Mouse (Mus musculus): ENCODE data around the gene Plgrkt. TPM values are rescaled to one million over a fixed set of nuclear protein-coding genes. Genes with fewer than 3 reads are reported as not detected.

Plgrkt gene
- polyA plus RNA-seq, 1 experiment, result 32.2 TPM

DNA sequence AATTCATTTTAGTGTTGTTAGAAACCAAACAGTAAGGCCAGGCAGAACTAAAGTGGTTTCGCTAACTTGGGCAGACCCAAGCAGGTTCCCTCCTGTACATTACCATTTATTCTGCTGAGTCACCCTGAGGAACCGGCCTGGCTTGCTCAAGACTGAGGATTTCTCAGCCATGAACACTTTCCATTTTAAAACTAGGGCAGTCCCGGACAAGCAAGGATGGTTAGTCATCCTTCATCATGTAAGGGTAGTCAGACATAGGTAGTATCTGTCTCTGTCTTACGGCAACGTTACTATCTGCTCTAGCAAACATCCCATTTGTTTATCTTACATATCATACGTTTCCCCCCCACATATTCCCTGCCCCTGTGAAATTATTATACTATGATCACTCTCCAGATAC lies 17.8 kb upstream of the Plgrkt start:
- no peak for DNase-seq (ENCODE audit: low read depth, low spot score)
- WGBS, result 71% methylated on average over 6 of the region's 6 CpGs

DNA sequence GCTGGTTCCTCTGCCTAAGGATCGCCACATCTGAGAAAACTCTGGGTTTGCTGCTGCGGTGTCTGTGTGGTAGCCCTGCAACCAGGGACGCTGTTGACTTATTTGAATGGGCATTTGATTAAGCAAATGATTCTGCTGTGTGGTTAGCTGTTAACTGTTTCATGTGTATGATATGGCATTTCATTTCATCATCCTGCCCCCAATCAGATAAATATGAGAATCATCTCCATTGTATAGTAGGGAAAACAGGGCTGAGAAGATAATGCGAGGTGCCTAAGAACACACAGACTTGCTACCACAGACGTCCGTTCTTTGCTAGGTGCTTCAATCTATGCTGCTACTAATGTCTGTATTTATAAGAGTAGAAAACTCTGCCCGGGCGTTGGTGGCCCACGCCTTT lies 17.2 kb upstream of the Plgrkt start:
- WGBS, result 88% methylated on average over 9 of the region's 9 CpGs

DNA sequence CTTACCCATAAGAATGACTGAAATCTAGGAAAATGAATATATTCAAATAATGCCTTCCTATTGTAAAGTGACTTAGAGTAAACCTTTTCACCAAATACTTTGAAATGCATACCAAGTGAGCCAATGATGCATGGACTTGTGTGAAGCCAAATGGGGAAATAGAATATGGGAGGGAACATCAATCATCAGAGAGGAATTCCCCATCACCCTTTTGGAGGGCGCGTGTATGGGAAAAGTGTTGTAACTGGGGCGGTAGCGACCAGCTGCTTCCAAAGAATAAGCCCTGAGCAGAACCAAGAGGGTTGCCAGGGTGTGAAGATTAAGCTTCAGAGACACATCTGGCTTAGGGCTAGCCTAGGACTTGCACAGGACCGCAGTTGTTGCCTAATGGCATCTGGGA lies 16.2 kb upstream of the Plgrkt start:
- 93% methylated on average over 5 of the region's 5 CpGs for WGBS
- DNase-seq (ENCODE audit: low read depth, low spot score), result no peak

More for the DNA sequence above, 17.2 kb upstream of the Plgrkt start:
- DNase-seq (ENCODE audit: low read depth, low spot score), result no peak

DNA sequence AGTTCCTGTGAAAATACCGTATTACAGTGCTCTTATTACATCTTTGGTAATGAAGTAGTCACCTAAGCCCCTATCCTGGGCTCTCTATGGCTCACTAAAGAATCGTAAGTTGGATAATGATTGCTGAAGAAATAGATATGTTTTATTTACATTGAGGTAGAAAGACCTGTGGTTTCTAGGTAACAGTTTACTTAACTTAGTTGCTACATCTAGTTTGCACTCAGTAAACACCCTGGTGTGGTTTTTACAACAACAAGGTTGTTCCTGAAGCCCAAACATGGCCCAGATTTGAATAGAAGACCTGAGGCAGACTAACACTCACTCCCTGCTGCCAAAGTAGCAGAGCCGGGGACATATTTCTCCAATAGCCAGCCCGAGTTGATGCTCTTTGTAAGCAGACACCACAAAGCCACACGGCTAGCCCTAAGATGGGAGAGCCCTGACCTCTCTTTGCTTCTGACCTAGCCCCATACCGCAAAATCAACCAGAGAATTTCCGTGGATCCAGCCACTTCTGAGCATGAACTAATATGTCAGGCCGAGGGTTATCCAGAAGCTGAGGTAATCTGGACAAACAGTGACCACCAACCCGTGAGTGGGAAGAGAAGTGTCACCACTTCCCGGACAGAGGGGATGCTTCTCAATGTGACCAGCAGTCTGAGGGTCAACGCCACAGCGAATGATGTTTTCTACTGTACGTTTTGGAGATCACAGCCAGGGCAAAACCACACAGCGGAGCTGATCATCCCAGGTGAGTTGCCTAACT lies 12.8 kb upstream of the Plgrkt start:
- DNase-seq (ENCODE audit: low read depth, low spot score), result no peak
- WGBS, result 78% methylated on average over 14 of the region's 14 CpGs

DNA sequence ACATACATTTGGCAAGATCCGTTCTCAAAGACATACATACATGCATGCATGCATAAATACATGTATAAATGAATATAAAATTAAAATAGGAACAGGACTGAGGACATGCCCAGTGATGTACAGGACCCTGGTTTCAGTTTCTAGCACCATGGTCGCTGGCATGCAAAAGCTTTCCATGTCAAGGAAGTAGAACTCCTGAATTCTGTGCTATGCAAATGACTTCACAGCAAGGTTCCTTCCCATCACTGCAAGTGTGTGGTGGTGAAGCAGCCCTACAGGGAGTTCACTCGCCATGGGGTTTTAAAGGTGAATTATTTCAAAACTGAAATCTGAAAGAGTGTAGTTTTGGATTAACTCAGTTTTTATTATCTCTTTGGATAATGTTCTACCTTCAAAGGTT lies 9.2 kb upstream of the Plgrkt start:
- DNase-seq (ENCODE audit: low read depth, low spot score), result no peak
- whole genome bisulfite sequencing, result 82% methylated on average over 3 of the region's 3 CpGs

DNA sequence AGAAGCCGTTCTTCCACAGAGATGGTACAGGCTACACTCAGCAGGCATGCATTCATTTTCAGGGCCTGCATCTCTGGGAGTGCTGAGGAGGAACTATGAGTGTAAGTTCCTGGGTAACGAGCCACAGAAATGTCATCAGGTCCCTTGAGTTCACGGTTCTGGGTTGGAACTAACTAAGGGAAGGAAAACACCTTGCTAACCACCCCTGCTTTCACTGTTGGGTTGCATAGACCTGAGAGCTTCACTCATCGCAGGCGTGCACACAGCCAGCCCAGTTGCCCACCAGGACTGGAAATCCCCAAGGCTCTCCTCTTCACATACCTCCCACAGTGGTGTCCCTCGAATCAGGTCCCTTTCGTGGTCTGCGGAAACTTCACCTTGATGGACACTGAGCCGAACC lies 7.8 kb upstream of the Plgrkt start:
- 91% methylated on average over 9 of the region's 9 CpGs for WGBS
- no peak for DNase-seq (ENCODE audit: low read depth, low spot score)

DNA sequence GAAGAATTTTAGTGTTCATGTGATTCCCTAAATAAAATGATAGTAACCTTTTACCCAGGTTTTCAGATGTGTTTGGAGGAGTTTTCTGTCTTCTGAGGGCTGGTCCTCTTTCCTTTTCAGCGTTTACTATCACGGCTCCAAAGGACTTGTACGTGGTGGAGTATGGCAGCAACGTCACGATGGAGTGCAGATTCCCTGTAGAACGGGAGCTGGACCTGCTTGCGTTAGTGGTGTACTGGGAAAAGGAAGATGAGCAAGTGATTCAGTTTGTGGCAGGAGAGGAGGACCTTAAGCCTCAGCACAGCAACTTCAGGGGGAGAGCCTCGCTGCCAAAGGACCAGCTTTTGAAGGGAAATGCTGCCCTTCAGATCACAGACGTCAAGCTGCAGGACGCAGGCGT lies 6.2 kb upstream of the Plgrkt start:
- DNase-seq (ENCODE audit: low read depth, low spot score), result no peak
- WGBS, result 62% methylated on average over 11 of the region's 11 CpGs

DNA sequence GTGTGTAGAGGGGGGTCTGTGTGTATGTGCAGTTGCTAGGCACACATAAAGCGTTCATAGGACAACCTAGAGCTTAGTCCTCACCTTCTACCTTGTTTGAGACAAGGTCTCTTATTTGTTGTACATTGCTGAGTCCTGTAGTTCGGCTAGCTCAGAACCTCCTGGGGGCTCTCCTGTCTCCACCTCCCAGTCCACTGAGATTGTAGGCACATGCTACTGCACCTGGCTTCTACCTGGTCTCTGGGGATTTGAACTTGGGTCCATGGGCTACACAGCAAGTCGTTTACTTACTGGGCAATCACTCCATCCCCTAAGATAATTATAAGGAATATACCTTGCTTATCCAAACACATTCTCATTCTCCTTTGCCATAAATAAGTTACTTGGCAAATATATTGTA lies 5.4 kb upstream of the Plgrkt start:
- 72% methylated on average over 3 of the region's 3 CpGs for WGBS
- no peak for DNase-seq (ENCODE audit: low read depth, low spot score)

DNA sequence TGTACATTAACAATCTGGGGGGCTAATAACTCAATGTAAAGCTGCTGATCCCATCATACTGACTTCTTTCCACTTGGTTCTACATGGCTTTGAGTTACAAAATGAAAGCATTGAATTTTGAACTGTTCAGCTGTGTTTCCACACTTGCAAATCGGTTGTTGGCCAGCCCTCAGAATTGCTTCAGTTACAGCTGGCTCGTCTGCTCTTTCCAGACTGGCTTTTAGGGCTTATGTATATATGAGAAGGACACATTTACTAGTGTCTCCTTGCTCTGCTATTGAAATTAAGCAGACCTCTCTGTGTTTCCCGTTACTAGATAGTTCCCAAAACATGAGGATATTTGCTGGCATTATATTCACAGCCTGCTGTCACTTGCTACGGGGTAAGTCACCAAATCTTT lies 4.9 kb upstream of the Plgrkt start:
- WGBS, result 22% methylated on average over 4 of the region's 4 CpGs

DNA sequence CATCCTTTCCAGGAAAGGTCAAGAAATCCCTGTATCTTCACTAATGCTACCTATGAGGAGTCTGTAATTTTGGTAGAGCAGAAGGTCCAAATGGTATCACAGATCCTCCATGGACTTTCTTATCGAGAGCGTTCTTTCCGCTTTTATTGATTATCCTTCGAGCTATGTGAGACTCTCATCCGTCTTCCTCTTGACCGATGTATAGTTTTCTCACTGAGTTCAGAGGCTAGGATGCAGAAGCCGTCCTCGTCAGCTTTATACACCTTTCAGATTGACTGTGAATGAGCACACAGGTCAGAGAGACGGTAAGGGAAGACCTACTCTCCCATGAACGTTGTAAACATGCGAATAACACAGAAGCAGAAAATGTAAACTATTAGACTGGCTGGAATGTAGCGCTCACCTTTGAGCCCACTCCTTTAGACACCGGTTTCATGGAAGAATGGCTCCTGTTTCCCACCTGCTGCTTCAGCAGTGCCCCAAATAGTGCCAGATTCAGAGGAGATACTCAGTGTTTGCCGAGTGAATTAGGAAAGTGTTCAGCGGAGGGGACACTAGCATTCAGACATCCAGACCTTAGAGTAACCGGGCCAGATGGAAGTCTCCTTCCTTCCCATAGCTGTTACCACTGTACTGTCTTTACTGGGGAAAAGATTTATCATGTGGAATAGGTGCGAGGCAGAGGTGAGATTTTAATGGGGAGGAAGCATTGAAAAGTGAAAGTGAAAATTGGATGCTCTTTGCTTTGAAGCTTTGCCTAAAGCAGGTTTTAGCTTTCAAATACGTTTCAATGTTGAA lies 4.3 kb upstream of the Plgrkt start:
- no peak for DNase-seq (ENCODE audit: low read depth, low spot score)
- WGBS, result 60% methylated on average over 18 of the region's 18 CpGs

More for the DNA sequence above, 4.9 kb upstream of the Plgrkt start:
- DNase-seq (ENCODE audit: low read depth, low spot score), result no peak

DNA sequence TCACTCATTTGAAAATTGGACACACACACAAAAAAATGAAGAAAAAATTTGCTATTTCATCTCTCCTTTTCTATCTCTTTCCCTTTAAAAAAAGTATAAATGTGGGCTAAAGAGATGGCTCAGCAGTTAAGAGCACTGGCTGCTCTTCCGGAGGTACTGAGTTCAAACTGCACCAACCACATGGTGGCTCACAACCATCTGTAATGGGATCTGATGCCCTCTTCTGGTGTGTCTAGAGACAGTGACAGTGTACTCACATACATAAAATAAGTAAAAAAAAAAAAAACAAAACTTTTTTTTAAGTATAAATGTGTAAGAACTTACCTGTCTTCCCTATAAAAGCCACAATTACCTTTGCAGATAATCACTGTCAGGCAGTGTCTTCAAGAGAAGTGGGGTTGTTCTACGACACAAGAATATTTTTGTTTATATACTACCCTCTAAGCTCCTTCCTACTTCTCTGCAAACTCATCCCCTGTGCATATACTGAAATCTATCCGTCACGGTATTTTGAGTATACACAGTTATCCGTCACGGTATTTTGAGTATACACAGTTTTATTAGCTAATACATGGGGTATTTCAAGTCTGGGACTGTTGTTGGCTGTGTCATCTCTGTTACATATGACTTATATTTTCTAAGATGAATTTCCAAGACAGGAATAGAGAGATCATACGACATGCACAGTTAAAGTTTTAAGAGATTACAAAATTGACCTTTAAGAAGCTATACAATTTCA lies 3.5 kb upstream of the Plgrkt start:
- no peak for DNase-seq (ENCODE audit: low read depth, low spot score)
- WGBS, result 82% methylated on average over 7 of the region's 7 CpGs

DNA sequence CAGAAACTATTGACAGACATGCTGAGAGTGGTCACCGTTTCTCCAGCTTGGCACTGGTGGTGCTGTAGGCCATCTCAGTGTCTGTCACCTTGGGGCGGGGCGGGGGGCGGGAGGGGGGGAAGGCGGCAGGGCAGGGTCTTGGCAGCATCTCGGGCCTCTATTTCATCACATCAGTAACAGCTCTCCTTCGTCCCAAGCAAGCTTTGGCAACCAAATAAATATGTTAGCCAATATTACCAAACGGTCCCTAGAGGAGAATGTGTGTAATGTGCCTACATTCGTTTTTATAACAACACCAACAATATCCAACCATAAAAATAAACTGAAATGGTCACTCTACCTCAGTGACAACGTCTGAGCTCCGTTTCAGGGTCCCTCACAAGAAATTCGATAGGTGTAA lies 2.9 kb upstream of the Plgrkt start:
- no peak for DNase-seq (ENCODE audit: low read depth, low spot score)
- 63% methylated on average over 12 of the region's 12 CpGs for WGBS

DNA sequence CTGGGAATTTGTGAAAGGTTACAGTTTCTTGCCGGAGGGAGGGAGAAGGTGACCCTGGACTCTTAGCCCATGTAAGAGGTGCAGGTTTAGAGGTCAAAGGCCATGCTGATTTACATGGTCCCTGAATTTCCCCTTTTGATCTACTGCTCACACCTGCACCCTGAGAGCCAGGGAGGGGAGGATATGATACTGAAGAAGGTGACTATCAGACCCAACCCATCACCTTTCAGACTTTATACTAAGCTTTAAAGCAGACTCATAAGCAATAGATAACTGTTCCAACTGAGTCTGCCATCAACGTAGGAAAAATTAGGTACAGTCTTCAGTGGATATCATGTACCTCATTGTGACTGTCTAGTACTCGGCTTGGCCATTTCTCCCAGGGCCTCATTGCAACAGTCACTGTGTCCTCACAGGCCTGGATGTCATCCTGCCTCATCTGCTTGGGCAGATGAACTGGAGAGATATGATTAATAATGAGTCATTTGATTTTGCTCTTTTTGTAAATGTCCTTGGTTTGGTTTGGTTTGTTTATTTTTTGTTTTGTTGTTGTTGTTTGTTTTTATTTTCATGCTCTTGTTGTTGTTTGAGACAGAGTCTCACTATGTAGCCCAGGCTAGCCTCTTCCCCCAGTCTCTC lies 1.6 kb upstream of the Plgrkt start:
- no peak for DNase-seq (ENCODE audit: low read depth, low spot score)
- WGBS, result 80% methylated on average over 3 of the region's 3 CpGs

DNA sequence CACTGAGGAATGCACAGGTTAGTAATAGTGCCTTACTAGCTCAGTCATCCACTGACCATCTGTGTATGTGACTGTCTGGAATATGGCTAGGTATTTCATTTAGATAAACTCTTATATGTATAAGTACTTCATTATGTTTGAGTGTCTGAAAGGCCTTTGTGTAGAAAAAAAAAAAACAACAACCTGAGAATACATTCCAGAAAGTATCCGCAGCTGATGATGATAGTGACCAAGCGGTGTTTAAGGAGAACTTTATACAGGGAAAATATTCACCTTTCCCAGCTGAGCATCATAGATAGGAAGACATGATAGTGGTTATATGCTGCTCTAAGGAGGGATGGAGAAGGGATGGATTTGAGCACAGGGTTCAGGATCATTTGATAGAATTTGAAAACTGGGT lies 851 bp upstream of the Plgrkt start:
- DNase-seq (ENCODE audit: low read depth, low spot score), result no peak
- 93% methylated on average over 2 of the region's 2 CpGs for WGBS

DNA sequence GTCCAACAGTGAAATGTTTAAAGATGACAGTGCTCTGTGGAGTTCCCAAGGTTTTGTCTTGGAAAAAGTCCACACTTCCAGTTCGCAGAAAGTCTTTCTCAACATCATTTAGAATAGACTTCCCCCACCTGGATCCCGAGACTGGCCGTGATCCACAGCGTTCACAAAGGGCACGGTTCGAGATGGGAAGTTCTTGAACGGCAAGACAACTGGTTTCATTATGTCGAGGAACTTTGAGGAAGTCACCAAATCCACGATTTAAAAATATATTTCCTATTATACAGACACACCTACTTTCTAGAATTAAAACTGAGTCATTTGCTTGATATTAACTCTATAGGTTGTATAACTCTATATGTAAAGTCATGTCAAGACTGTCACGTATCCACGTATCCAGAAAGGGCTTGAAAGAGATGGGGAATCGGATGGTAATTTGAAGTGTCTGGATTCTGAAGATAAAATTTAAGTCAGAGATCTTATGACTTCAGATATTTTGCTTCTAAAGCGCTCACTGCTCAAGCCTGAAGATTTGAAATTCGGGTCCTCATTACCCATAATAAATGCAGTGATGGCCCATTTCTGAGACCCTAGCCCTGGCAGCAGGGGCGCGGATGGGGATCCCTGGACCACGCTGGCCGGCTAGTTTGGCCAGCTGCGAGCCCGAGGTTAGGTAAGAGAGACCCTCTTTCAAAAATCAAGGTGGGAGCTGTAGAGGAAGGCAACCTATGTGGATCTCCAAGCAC lies 793 bp downstream of the Plgrkt start:
- 56% methylated on average over 20 of the region's 20 CpGs for WGBS
- DNase-seq (ENCODE audit: low read depth, low spot score), result no peak

DNA sequence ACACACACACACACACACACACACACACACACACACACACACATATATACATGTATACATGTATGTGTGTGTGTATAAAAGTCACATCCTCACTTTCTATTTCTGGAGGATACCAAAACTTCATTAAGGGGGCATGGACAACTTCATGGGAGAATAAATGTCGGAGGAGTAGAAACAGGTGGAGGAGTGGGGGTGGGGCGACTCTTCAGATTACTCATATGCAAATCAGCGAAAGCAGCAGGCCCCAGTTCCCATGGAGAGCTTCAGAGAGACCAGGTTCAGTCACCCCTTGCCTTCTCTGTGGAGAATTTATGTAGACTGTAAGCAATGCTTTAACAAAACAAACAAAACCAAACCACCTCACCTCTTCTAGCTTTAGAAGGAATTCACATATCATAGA lies 2.1 kb downstream of the Plgrkt start:
- WGBS, result 58% methylated on average over 3 of the region's 3 CpGs
- no peak for DNase-seq (ENCODE audit: low read depth, low spot score)

DNA sequence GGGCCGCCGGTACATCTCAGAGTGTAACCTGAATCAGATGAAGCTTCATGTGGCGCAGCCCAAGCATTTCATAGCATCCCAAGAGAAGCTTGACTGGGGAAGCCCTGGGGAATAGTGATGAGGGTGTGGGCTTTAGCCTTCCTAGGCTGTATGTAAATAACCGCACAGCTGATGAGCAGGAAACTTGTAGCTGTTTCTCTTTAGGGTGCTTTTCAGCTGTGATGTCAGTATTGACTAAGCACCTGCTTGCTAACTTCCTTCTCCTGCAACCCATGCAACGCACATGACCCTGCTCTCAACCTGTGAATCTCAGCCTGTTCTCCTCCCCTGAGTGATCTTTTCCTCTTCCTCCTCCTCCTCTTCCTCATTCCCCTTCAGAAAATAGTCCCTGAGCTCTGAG lies 3.1 kb downstream of the Plgrkt start:
- no peak for DNase-seq (ENCODE audit: low read depth, low spot score)
- WGBS, result 73% methylated on average over 5 of the region's 5 CpGs

DNA sequence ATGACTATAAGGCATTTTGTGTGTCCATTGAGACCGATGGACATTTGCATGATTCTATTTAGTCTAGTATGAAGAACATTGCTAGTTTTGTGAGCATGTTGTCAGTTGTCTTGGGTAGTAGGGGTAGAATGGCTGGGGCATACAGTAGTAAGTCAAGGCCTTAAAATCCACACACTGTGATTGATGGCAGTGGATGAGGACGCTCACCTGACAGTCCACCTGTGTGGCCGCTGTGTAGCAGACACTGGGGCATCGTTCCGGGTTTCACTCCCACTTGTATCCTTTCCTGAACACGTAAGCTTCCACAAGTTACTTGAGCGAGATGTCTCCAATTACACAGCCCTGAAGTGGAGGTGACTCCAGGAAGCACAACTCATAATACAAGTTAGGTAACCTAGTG lies 3.6 kb downstream of the Plgrkt start:
- DNase-seq (ENCODE audit: low read depth, low spot score), result no peak
- 94% methylated on average over 7 of the region's 7 CpGs for WGBS

DNA sequence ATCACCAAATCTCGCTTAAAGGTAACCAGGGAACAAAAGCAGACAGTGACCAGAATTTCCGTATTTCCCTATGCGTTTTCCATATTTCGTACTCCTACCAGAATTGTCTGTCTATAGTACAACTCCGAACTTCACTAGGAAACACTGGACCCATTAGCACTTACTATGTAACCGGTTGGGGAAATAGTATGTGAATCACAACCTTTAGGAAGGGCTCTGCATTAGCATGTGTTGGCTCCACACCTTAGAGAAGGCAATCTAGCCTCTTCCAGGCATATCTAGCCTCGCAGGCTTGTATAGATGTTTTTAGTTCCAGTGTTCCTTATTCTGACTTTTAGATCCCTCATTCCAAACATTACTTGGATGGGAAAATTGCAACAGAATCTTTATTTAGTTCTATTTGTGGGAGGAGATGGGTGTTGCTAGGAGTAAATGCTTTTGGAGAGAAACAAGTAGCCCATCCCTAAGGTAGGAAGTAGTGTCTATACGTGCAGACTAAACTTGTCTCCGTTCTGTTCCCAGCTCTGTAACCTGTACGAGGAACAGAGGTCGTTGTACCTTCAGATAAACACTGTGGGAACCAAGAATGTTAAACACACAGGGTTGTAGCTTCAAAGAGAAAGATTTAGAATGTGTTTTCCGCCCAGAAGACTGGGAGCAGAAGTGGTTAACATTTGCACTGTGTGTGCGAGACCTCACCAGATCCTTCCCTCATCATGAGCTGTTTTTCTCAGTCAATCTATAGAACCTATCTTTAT lies 4.8 kb downstream of the Plgrkt start:
- WGBS, result 27% methylated on average over 13 of the region's 13 CpGs
- DNase-seq (ENCODE audit: low read depth, low spot score), result no peak

All from large intestine, adult 2 months (tissue).